Mouse (Mus musculus) ES-E14 (cell line): ENCODE measurements around the gene Birc5. TPM values are rescaled to one million over a fixed set of nuclear protein-coding genes. Genes with fewer than 3 reads are reported as not detected.
"Not testable (repeated sequence)": the region's sequence is repeated elsewhere in the genome, so short reads cannot be mapped to it uniquely, and the experiment has no call there.

Source experiments
- DNase-seq: peaks from one replicate; pipeline ENCODE4 v3.0.0-alpha.2; 2013; ENCODE audit warnings: low read depth, low spot score
- H3K27ac ChIP-seq: 2 replicates; pipeline ENCODE4 v1.5.1; 2012; ENCODE audit warnings: low read depth, mild to moderate bottlenecking, low read length, moderate library complexity, mixed read lengths; ENCODE audit not compliant: poor library complexity, insufficient read depth, severe bottlenecking
- H3K36me3 ChIP-seq: 2 replicates; pipeline ENCODE4 v1.6.1; 2012; ENCODE audit warnings: mild to moderate bottlenecking, low read length, moderate library complexity, mixed read lengths; ENCODE audit not compliant: control insufficient read depth, poor library complexity, insufficient read depth, severe bottlenecking
- H3K4me1 ChIP-seq, 2 experiments: fragments of 150-350 bp in 1 of 2; sonication (generic) in 1 of 2; 2 replicates each; pipeline ENCODE4 v1.6.1; 2012; ENCODE audit warnings: low read length in 2 of 2, mild to moderate bottlenecking in 1 of 2, mixed read lengths in 1 of 2; ENCODE audit not compliant: control insufficient read depth in 2 of 2, insufficient read depth in 2 of 2, poor library complexity in 1 of 2
- H3K4me3 ChIP-seq, 2 experiments: fragments of 150-350 bp in 1 of 2; sonication (generic) in 1 of 2; 2 replicates each; pipeline ENCODE4 v1.5.1; 2012; ENCODE audit warnings: low read length in 2 of 2, low read depth in 1 of 2, mild to moderate bottlenecking in 1 of 2, mixed read lengths in 1 of 2; ENCODE audit not compliant: insufficient read depth in 1 of 2, poor library complexity in 1 of 2, severe bottlenecking in 1 of 2
- H3K9ac ChIP-seq: 2 replicates; pipeline ENCODE4 v1.6.1; 2012; ENCODE audit warnings: low read depth, mild to moderate bottlenecking, low read length, mixed read lengths; ENCODE audit not compliant: poor library complexity, insufficient read depth, severe bottlenecking
- H3K9me3 ChIP-seq: fragments of 150-350 bp; sonication (generic); 2 replicates; pipeline ENCODE4 v1.6.1; 2012; ENCODE audit warnings: low read depth, mild to moderate bottlenecking, low read length; ENCODE audit not compliant: control insufficient read depth, insufficient read depth
- CHD2 ChIP-seq: IDR thresholded peaks from 2 replicates; pipeline ENCODE4 v1.6.1; 2014; ENCODE audit warnings: mild to moderate bottlenecking, low read depth, low read length, inconsistent platforms
- HCFC1 ChIP-seq: IDR thresholded peaks from 2 replicates; pipeline ENCODE4 v1.6.1; 2012; ENCODE audit warnings: low read length, inconsistent platforms, borderline replicate concordance; ENCODE audit not compliant: insufficient read depth
- MAFK ChIP-seq: IDR thresholded peaks from 2 replicates; pipeline ENCODE4 v1.6.1; 2014; ENCODE audit warnings: mild to moderate bottlenecking, low read depth, low read length, inconsistent platforms; ENCODE audit not compliant: insufficient read depth
- ZC3H11A ChIP-seq: IDR thresholded peaks from 2 replicates; pipeline ENCODE4 v1.6.1; 2012; ENCODE audit warnings: low read depth, mild to moderate bottlenecking, inconsistent platforms, low read length, borderline replicate concordance
- ZNF384 ChIP-seq: IDR thresholded peaks from 2 replicates; pipeline ENCODE4 v1.6.1; 2012; ENCODE audit warnings: low read depth, low read length, inconsistent platforms
- in situ Hi-C, 2 experiments: fragments of 600-800 bp; cut with MboI; formaldehyde crosslinking; loops; one replicate each; pipeline ENCODE4 v1.15.1; 2025; ENCODE audit warnings: low sequenced_read_pairs in 2 of 2, inconsistent platforms in 1 of 2; ENCODE audit not compliant: unreplicated experiment in 2 of 2
- total RNA-seq: library from RNA; depleted of rRNA; stranded (reverse); fragments of 300-350 nt; gene quantifications from 2 replicates; pipeline ENCODE4 v1.2.3, GENCODE M21; 2012

Gene Birc5
- total RNA-seq, 1 experiment, result 166 TPM

GRCm38 (mm10) chr11:117830401-117830800 is 18.6 kb upstream of the Birc5 start:
- Histone ChIP-seq H3K9ac (no peak overlapping the region), H3K9me3 (no peaks in the 10 kb centered on the region), H3K4me1 (peaks cover 7 to 13% of the 10 kb centered on the region in 2 experiments), H3K27ac (no peak overlapping the region), H3K4me3 (no peak overlapping the region), H3K36me3 (no peaks in the 10 kb centered on the region)
- TF ChIP-seq CHD2, result no peak
- no peak for TF ChIP-seq ZNF384
- no peak for TF ChIP-seq HCFC1
- no peak for TF ChIP-seq ZC3H11A
- no peak for TF ChIP-seq MAFK
- in situ Hi-C loops, result no loop called here
- no peak for DNase-seq

GRCm38 (mm10) chr11:117832086-117832969 is 16.7 kb upstream of the Birc5 start:
- Histone ChIP-seq H3K27ac (no peak overlapping the region), H3K9ac (peak overlapping the region; percentile 46), H3K4me3 (peak overlapping the region; percentile 62 to 74), H3K9me3 (no peaks in the 10 kb centered on the region), H3K4me1 (peaks cover 8 to 21% of the 10 kb centered on the region in 2 experiments), H3K36me3 (no peaks in the 10 kb centered on the region)
- DNase-seq, result peak; percentile 97
- TF ChIP-seq ZC3H11A (0 out of 2 replicates have a peak, but pooled peaks have one; percentile 6), CHD2 (no peak), MAFK (no peak), HCFC1 (0 out of 2 replicates have a peak, but pooled peaks have one; percentile 21)
- in situ Hi-C loops, result no loop called here

GRCm38 (mm10) chr11:117833509-117833908 is 15.5 kb upstream of the Birc5 start:
- H3K9me3 ChIP-seq, H3K9ac ChIP-seq, H3K27ac ChIP-seq, in situ Hi-C loops, H3K4me3 ChIP-seq, H3K36me3 ChIP-seq, DNase-seq: not testable (repeated sequence)
- H3K4me1 ChIP-seq, result peaks cover 8 to 18% of the 10 kb centered on the region in 2 experiments

- H3K4me1 ChIP-seq, result peaks cover 8 to 16% of the 10 kb centered on the region in 2 experiments
- TF ChIP-seq ZNF384 (no peak), ZC3H11A (no peak), CHD2 (no peak), HCFC1 (no peak), MAFK (no peak)
Measured at GRCm38 (mm10) chr11:117834086-117834485, 15.0 kb upstream of the Birc5 start.

GRCm38 (mm10) chr11:117836306-117836705 is 12.7 kb upstream of the Birc5 start:
- Histone ChIP-seq H3K27ac (no peak overlapping the region), H3K9ac (no peak overlapping the region), H3K36me3 (no peaks in the 10 kb centered on the region), H3K4me1 (peaks cover 4 to 14% of the 10 kb centered on the region in 2 experiments; a peak in 3 of 4 replicates), H3K4me3 (no peak overlapping the region), H3K9me3 (no peaks in the 10 kb centered on the region)
- TF ChIP-seq CHD2 (no peak), MAFK (no peak), ZC3H11A (no peak), ZNF384 (no peak), HCFC1 (no peak)
- in situ Hi-C loops, result no loop called here
- peak; percentile 62 for DNase-seq

More at GRCm38 (mm10) chr11:117834086-117834485, 15.0 kb upstream of the Birc5 start:
- no peaks in the 10 kb centered on the region for H3K36me3 ChIP-seq
- in situ Hi-C loops, result no loop called here
- H3K27ac ChIP-seq, result no peak overlapping the region
- no peaks in the 10 kb centered on the region for H3K9me3 ChIP-seq
- no peak overlapping the region for H3K4me3 ChIP-seq
- DNase-seq, result no peak
- no peak overlapping the region for H3K9ac ChIP-seq
